Mouse (Mus musculus) bone marrow, adult 2 months (tissue): ENCODE data around the gene Wdr17.

Experiments
- CTCF ChIP-seq: fragments of 200-500 bp; IDR thresholded peaks from 2 replicates; pipeline ENCODE4 v1.5.1; 2011; ENCODE audit warnings: low read length, control low read depth; ENCODE audit not compliant: control insufficient read depth, insufficient read depth
- POLR2A ChIP-seq: fragments of 200-500 bp; IDR thresholded peaks from 2 replicates; pipeline ENCODE4 v1.6.1; 2011; ENCODE audit warnings: low read depth, mild to moderate bottlenecking, control low read depth, low read length, borderline replicate concordance; ENCODE audit not compliant: control insufficient read depth

- no peak for TF ChIP-seq CTCF
- no peak for TF ChIP-seq POLR2A
Measured at GRCm38 (mm10) chr8:54876458-54876857, 10.5 kb downstream of the Wdr17 start.
